Mouse (Mus musculus) hindbrain, postnatal 0 days (tissue): ENCODE data around the gene Hacl1. TPM values are rescaled to one million over a fixed set of nuclear protein-coding genes. Genes with fewer than 3 reads are reported as not detected.
"Not testable (repeated sequence)": the region's sequence is repeated elsewhere in the genome, so short reads cannot be mapped to it uniquely, and the experiment has no call there.

Experiments used
- ATAC-seq: fragments of 200-750 bp; cut with Nextera tagmentation; 2 replicates; pipeline ENCODE4 v1.8.0; 2017; ENCODE audit warnings: mild to moderate bottlenecking, moderate TSS enrichment, moderate library complexity
- DNase-seq: peaks from one replicate; pipeline ENCODE4 v3.0.0-alpha.2; 2015; ENCODE audit warnings: low spot score
- H3K27ac ChIP-seq: fragments of 300-500 bp; sonication (generic); 2 replicates; pipeline ENCODE4 v1.5.1; 2014; ENCODE audit warnings: mild to moderate bottlenecking
- H3K27me3 ChIP-seq: fragments of 300-500 bp; sonication (generic); 2 replicates; pipeline ENCODE4 v1.6.1; 2014; ENCODE audit warnings: low read length, mixed read lengths; ENCODE audit not compliant: insufficient read depth
- H3K36me3 ChIP-seq: fragments of 300-500 bp; sonication (generic); 2 replicates; pipeline ENCODE4 v1.6.1; 2014; ENCODE audit warnings: low read length, mixed read lengths; ENCODE audit not compliant: insufficient read depth
- H3K4me1 ChIP-seq: fragments of 300-500 bp; sonication (generic); 2 replicates; pipeline ENCODE4 v1.6.1; 2014; ENCODE audit warnings: antibody characterized with exemption, low read length, mixed read lengths; ENCODE audit not compliant: insufficient read depth
- H3K4me2 ChIP-seq: fragments of 300-500 bp; sonication (generic); 2 replicates; pipeline ENCODE4 v1.6.1; 2014; ENCODE audit warnings: low read depth, mild to moderate bottlenecking, low read length, moderate library complexity, mixed read lengths
- H3K4me3 ChIP-seq: fragments of 300-500 bp; sonication (generic); 2 replicates; pipeline ENCODE4 v1.5.1; 2014; ENCODE audit warnings: low read length
- H3K9ac ChIP-seq: fragments of 300-500 bp; sonication (generic); replicated peaks from 2 replicates; pipeline ENCODE4 v1.6.1; 2014; ENCODE audit warnings: mild to moderate bottlenecking, low read length, moderate library complexity, mixed read lengths
- H3K9me3 ChIP-seq: fragments of 300-500 bp; sonication (generic); 2 replicates; pipeline ENCODE4 v1.6.1; 2016; ENCODE audit warnings: low read length, mixed read lengths
- CTCF ChIP-seq: IDR thresholded peaks from 2 replicates; pipeline ENCODE4 v1.5.1; 2016; ENCODE audit warnings: antibody characterized with exemption, control low read depth, low read depth
- WGBS: fragments of 180-500 bp; shearing (Covaris S2); extraction: QIAGEN DNeasy Blood & Tissue Kit; methylation state at CpG from one replicate; pipeline ENCODE4 v1.1.7; 2014; 5-methylcytosine and 5-hydroxymethylcytosine counted together
- polyA plus RNA-seq: library from polyadenylated mRNA; unstranded; fragments of >200 nt; fragmentation: Nextera tagmentation; extraction: Ambion mirVana; gene quantifications from 2 replicates; pipeline ENCODE4 v1.2.1, GENCODE M21; 2015
- total RNA-seq: library from RNA; depleted of rRNA; stranded (reverse); fragments of >200 nt; gene quantifications from 2 replicates; pipeline ENCODE4 v1.2.3, GENCODE M21; 2014

Gene Hacl1
- total and polyA plus RNA-seq, 2 experiments from 2014 or later: 10.9 to 12.8 TPM

GRCm38 (mm10) chr14:31613671-31614070 is 27.4 kb downstream of the Hacl1 start:
- H3K4me1 ChIP-seq: no peaks in the 10 kb centered on the region
- no peak for ATAC-seq
- no peak for TF ChIP-seq CTCF
- DNase-seq: no peak
- no peaks in the 10 kb centered on the region for H3K27me3 ChIP-seq
- no peak overlapping the region for H3K27ac ChIP-seq
- no peaks in the 10 kb centered on the region for H3K9me3 ChIP-seq
- H3K4me2 ChIP-seq: no peak overlapping the region
- WGBS: 83% methylated on average over 5 of the region's 5 CpGs
- H3K9ac ChIP-seq: no peak overlapping the region
- no peak overlapping the region for H3K4me3 ChIP-seq
- no peaks in the 10 kb centered on the region for H3K36me3 ChIP-seq

- ATAC-seq: no peak
- Histone ChIP-seq H3K9me3 (no peaks in the 10 kb centered on the region), H3K4me1 (no peaks in the 10 kb centered on the region), H3K4me2 (no peak overlapping the region), H3K36me3 (no peaks in the 10 kb centered on the region), H3K4me3 (no peak overlapping the region), H3K27me3 (no peaks in the 10 kb centered on the region), H3K9ac (no peak overlapping the region), H3K27ac (no peak overlapping the region)
- 70% methylated on average over 4 of the region's 4 CpGs for WGBS
- DNase-seq: no peak
- TF ChIP-seq CTCF: peak; percentile 26; the same call in 1 of the 2 replicates
Observed at GRCm38 (mm10) chr14:31611986-31612385, 29.1 kb downstream of the Hacl1 start.

GRCm38 (mm10) chr14:31605514-31605913 is 35.6 kb downstream of the Hacl1 start:
- Histone ChIP-seq H3K4me1 (no peaks in the 10 kb centered on the region), H3K9ac (no peak overlapping the region), H3K27me3 (no peaks in the 10 kb centered on the region), H3K4me2 (no peak overlapping the region), H3K4me3 (no peak overlapping the region), H3K9me3 (no peaks in the 10 kb centered on the region), H3K36me3 (no peaks in the 10 kb centered on the region), H3K27ac (no peak overlapping the region)
- DNase-seq (peak; percentile 2), ATAC-seq (no peak)
- 59% methylated on average over 6 of the region's 6 CpGs for WGBS
- peak; percentile 39 for TF ChIP-seq CTCF

- WGBS: 86% methylated on average over 5 of the region's 5 CpGs
- no peak for ATAC-seq
Observed at GRCm38 (mm10) chr14:31604916-31605315, 36.2 kb downstream of the Hacl1 start.

GRCm38 (mm10) chr14:31602616-31602979 is 38.5 kb downstream of the Hacl1 start:
- H3K36me3 ChIP-seq, H3K9me3 ChIP-seq, H3K27ac ChIP-seq, H3K4me3 ChIP-seq, H3K27me3 ChIP-seq, DNase-seq, ATAC-seq, H3K4me1 ChIP-seq, H3K9ac ChIP-seq, H3K4me2 ChIP-seq: not testable (repeated sequence)
- 89% methylated on average over 6 of the region's 6 CpGs for WGBS

More at GRCm38 (mm10) chr14:31604916-31605315, 36.2 kb downstream of the Hacl1 start:
- Histone ChIP-seq H3K9ac (no peak overlapping the region), H3K27ac (no peak overlapping the region), H3K36me3 (no peaks in the 10 kb centered on the region), H3K4me1 (no peaks in the 10 kb centered on the region), H3K9me3 (no peaks in the 10 kb centered on the region), H3K27me3 (no peaks in the 10 kb centered on the region), H3K4me2 (no peak overlapping the region), H3K4me3 (no peak overlapping the region)
- DNase-seq: peak; percentile 61
- TF ChIP-seq CTCF: peak; percentile 59

- ATAC-seq (no peak), DNase-seq (no peak)
- Histone ChIP-seq H3K4me3 (no peak overlapping the region), H3K4me1 (no peaks in the 10 kb centered on the region), H3K36me3 (no peaks in the 10 kb centered on the region), H3K27ac (no peak overlapping the region), H3K27me3 (no peaks in the 10 kb centered on the region), H3K4me2 (no peak overlapping the region), H3K9me3 (no peaks in the 10 kb centered on the region), H3K9ac (no peak overlapping the region)
- no peak for TF ChIP-seq CTCF
- 91% methylated on average over 14 of the region's 14 CpGs for WGBS
Observed at GRCm38 (mm10) chr14:31601908-31602615, 39.0 kb downstream of the Hacl1 start.

GRCm38 (mm10) chr14:31597446-31597845 is 43.6 kb downstream of the Hacl1 start:
- Histone ChIP-seq H3K9ac (no peak overlapping the region), H3K4me1 (no peaks in the 10 kb centered on the region), H3K27me3 (no peaks in the 10 kb centered on the region), H3K27ac (no peak overlapping the region), H3K36me3 (no peaks in the 10 kb centered on the region), H3K9me3 (no peaks in the 10 kb centered on the region), H3K4me2 (no peak overlapping the region), H3K4me3 (no peak overlapping the region)
- no peak for TF ChIP-seq CTCF
- no peak for ATAC-seq
- WGBS: 94% methylated on average over 4 of the region's 4 CpGs
- DNase-seq: no peak
